In genomic region chr19:4203148-4203547, GRCm38 (mm10) we compare ENCODE assay signal across 15 mouse cellular contexts. TPM values are rescaled to one million over a fixed set of nuclear protein-coding genes. Genes with fewer than 3 reads are reported as not detected.
DNase-seq lines count a peak whose midpoint lies in the region; ATAC-seq and TF ChIP-seq lines count a peak whose summit lies in the region.
"Had no signal": no experiment of that assay in that cellular context is flagged by ENCODE, and none has a peak within 500 bp of the region (broad histone marks: within the 10 kb centered on the region; RNA-seq: fewer than 3 reads in every experiment).

No protein-coding gene starts in this region.

- no peaks in the 10 kb centered on the region for H3K9me3 ChIP-seq in hindbrain, embryonic 14.5 days (ENCODE audit: control insufficient read depth, low read length)
- H3K9me3 ChIP-seq in hindbrain, embryonic 16.5 days (ENCODE audit: control insufficient read depth, low read length) = no peaks in the 10 kb centered on the region
- no peaks in the 10 kb centered on the region for H3K9me3 ChIP-seq in neural tube, embryonic 13.5 days
- H3K9me3 ChIP-seq: forebrain, embryonic 10.5 days had no signal

- H3K27ac ChIP-seq in hindbrain, embryonic 14.5 days = no peak overlapping the region
- no peak overlapping the region for H3K27ac ChIP-seq in hindbrain, embryonic 16.5 days (ENCODE audit: low read depth, low read length)
- H3K27ac ChIP-seq in neural tube, embryonic 13.5 days (replicated peaks) = no peak overlapping the region
- H3K27ac ChIP-seq in bone marrow macrophage, adult 2 months (ENCODE audit: insufficient read depth, low read depth, low read length) = peak overlapping the region; percentile 88

- DNase-seq in hindbrain, embryonic 14.5 days (ENCODE audit: low spot score) = no peak
- no peak for DNase-seq in neural tube, embryonic 10.5 days (ENCODE audit: extremely low spot score, low spot score)
- peak; percentile 47 for DNase-seq in thymus, postnatal 25 days
- no peak for DNase-seq in adrenal gland, adult 18-20 months (ENCODE audit: low spot score in 2 of 2)
- DNase-seq in cerebellum, adult 11 months = no peak
- DNase-seq: heart, postnatal 4 days; kidney, postnatal 4 days; right cerebral cortex, postnatal 4 days had no signal

- no peaks in the 10 kb centered on the region for H3K36me3 ChIP-seq in hindbrain, embryonic 14.5 days (replicated peaks; ENCODE audit: control insufficient read depth, insufficient read depth)
- H3K36me3 ChIP-seq in hindbrain, embryonic 16.5 days (ENCODE audit: control insufficient read depth, insufficient read depth, low read length) = no peaks in the 10 kb centered on the region
- H3K36me3 ChIP-seq in neural tube, embryonic 13.5 days = peaks cover 14% of the 10 kb centered on the region

- 67% methylated on average over 3 of the region's 3 CpGs for WGBS in hindbrain, embryonic 14.5 days
- WGBS in hindbrain, embryonic 16.5 days = 68% methylated on average over 3 of the region's 3 CpGs
- 70% methylated on average over 3 of the region's 3 CpGs for WGBS in neural tube, embryonic 13.5 days

- no peak overlapping the region for H3K4me3 ChIP-seq in hindbrain, embryonic 14.5 days (replicated peaks; ENCODE audit: low read length)
- H3K4me3 ChIP-seq in hindbrain, embryonic 16.5 days (ENCODE audit: low read length) = no peak overlapping the region
- H3K4me3 ChIP-seq in neural tube, embryonic 13.5 days = no peak overlapping the region
- H3K4me3 ChIP-seq in bone marrow macrophage, adult 2 months (ENCODE audit: insufficient read depth, low read length) = peak overlapping the region; percentile 14; the same call in 1 of the 2 replicates

- no peak for TF ChIP-seq POLR2A in bone marrow macrophage, adult 2 months (IDR thresholded peaks at IDR 0.05; ENCODE audit: borderline replicate concordance, low read depth, low read length)

- peaks cover 7% of the 10 kb centered on the region; the same call in 1 of the 2 replicates for H3K27me3 ChIP-seq in hindbrain, embryonic 14.5 days (ENCODE audit: control insufficient read depth, insufficient read depth, low read length)
- H3K27me3 ChIP-seq in hindbrain, embryonic 16.5 days (replicated peaks; ENCODE audit: control insufficient read depth, insufficient read depth, low read length) = 0 out of 2 replicates have a peak, but pooled peaks cover 4% of the 10 kb centered on the region
- peaks cover 23% of the 10 kb centered on the region for H3K27me3 ChIP-seq in neural tube, embryonic 13.5 days

- peak overlapping the region; percentile 95; the same call in 1 of the 2 replicates for H3K4me2 ChIP-seq in hindbrain, embryonic 14.5 days (replicated peaks)
- H3K4me2 ChIP-seq in hindbrain, embryonic 16.5 days (ENCODE audit: low read length) = no peak overlapping the region; the same call in 1 of the 2 replicates
- H3K4me2 ChIP-seq in neural tube, embryonic 13.5 days = peak overlapping the region; percentile 97; the same call in 1 of the 2 replicates

- no peak for TF ChIP-seq CTCF in bone marrow macrophage, adult 2 months (IDR thresholded peaks at IDR 0.05; ENCODE audit: low read depth, low read length)

- no peak for ATAC-seq in hindbrain, embryonic 14.5 days (ENCODE audit: low FRiP score)
- ATAC-seq in hindbrain, embryonic 16.5 days = no peak
- no peak for ATAC-seq in neural tube, embryonic 13.5 days (ENCODE audit: low read depth)

- H3K9ac ChIP-seq in hindbrain, embryonic 14.5 days = no peak overlapping the region
- no peak overlapping the region for H3K9ac ChIP-seq in hindbrain, embryonic 16.5 days (ENCODE audit: low read depth, low read length)
- H3K9ac ChIP-seq in neural tube, embryonic 13.5 days = no peak overlapping the region

- peaks cover 22% of the 10 kb centered on the region for H3K4me1 ChIP-seq in hindbrain, embryonic 14.5 days (replicated peaks; ENCODE audit: control insufficient read depth, insufficient read depth, low read length)
- H3K4me1 ChIP-seq in hindbrain, embryonic 16.5 days (ENCODE audit: control insufficient read depth, insufficient read depth, low read depth, low read length) = peaks cover 21% of the 10 kb centered on the region
- H3K4me1 ChIP-seq in neural tube, embryonic 13.5 days (replicated peaks) = peaks cover 26% of the 10 kb centered on the region
- peaks cover 31% of the 10 kb centered on the region for H3K4me1 ChIP-seq in bone marrow macrophage, adult 2 months (ENCODE audit: control insufficient read depth, insufficient read depth, low read length)

RNA-seq across cellular contexts. Expression of gene Rad9a, which starts 1.7 kb away (rescaled TPM):
- polyA plus RNA-seq in hindbrain, embryonic 14.5 days (2014; fragmentation: Nextera tagmentation; extraction: Ambion mirVana) = 19.4 and 22.5 TPM in 2 replicates
- polyA plus RNA-seq in hindbrain, embryonic 16.5 days (2015; fragmentation: Nextera tagmentation; extraction: Ambion mirVana) = 25.0 and 26.5 TPM in 2 replicates
- 23.5 and 24.9 TPM in 2 replicates for polyA plus RNA-seq in neural tube, embryonic 13.5 days (2015; fragmentation: Nextera tagmentation; extraction: Ambion mirVana)
- 25.1 and 27.2 TPM in 2 replicates for polyA plus RNA-seq in bone marrow macrophage, adult 2 months (2012; ENCODE audit: insufficient read depth, insufficient read length, missing spikeins)
- 1 to 10 TPM; 7.5 to 9.0 TPM for total RNA-seq in adrenal gland, adult 18-20 months (2021)

RNA-seq across cellular contexts. Expression of gene Clcf1, which starts 10.9 kb away (rescaled TPM):
- 0.51 and 0.53 TPM in 2 replicates for polyA plus RNA-seq in hindbrain, embryonic 14.5 days (2014; fragmentation: Nextera tagmentation; extraction: Ambion mirVana)
- polyA plus RNA-seq in hindbrain, embryonic 16.5 days (2015; fragmentation: Nextera tagmentation; extraction: Ambion mirVana) = 1.0 and 1.1 TPM in 2 replicates
- 0.67 and 0.79 TPM in 2 replicates for polyA plus RNA-seq in neural tube, embryonic 13.5 days (2015; fragmentation: Nextera tagmentation; extraction: Ambion mirVana)
- 0.40 and 0.56 TPM in 2 replicates for polyA plus RNA-seq in bone marrow macrophage, adult 2 months (2012; ENCODE audit: insufficient read depth, insufficient read length, missing spikeins)
- total RNA-seq in adrenal gland, adult 18-20 months (2021) = 10 to 100 TPM in 1 of 2 experiments, 1 to 10 TPM in 1; 7.9 to 11.1 TPM

RNA-seq across cellular contexts. Expression of gene AC109138.7, which starts 11.0 kb away (rescaled TPM):
- not detected in 2 replicates for polyA plus RNA-seq in hindbrain, embryonic 14.5 days (2014; fragmentation: Nextera tagmentation; extraction: Ambion mirVana)
- not detected in 2 replicates for polyA plus RNA-seq in hindbrain, embryonic 16.5 days (2015; fragmentation: Nextera tagmentation; extraction: Ambion mirVana)
- polyA plus RNA-seq in neural tube, embryonic 13.5 days (2015; fragmentation: Nextera tagmentation; extraction: Ambion mirVana) = not detected in 2 replicates
- polyA plus RNA-seq in bone marrow macrophage, adult 2 months (2012; ENCODE audit: insufficient read depth, insufficient read length, missing spikeins) = not detected in 2 replicates
- not detected for total RNA-seq in adrenal gland, adult 18-20 months (2021)
- total RNA-seq: gastrocnemius, adult 8-10 months; heart, postnatal 4 days; left cerebral cortex, postnatal 25 days had no signal
- polyA plus RNA-seq: forebrain, embryonic 10.5 days; midbrain, embryonic 11.5 days had no signal

RNA-seq across cellular contexts. Expression of gene Ppp1ca, which starts 11.3 kb away (rescaled TPM):
- 581 and 604 TPM in 2 replicates for polyA plus RNA-seq in hindbrain, embryonic 14.5 days (2014; fragmentation: Nextera tagmentation; extraction: Ambion mirVana)
- 604 and 614 TPM in 2 replicates for polyA plus RNA-seq in hindbrain, embryonic 16.5 days (2015; fragmentation: Nextera tagmentation; extraction: Ambion mirVana)
- polyA plus RNA-seq in neural tube, embryonic 13.5 days (2015; fragmentation: Nextera tagmentation; extraction: Ambion mirVana) = 683 and 709 TPM in 2 replicates
- 299 and 331 TPM in 2 replicates for polyA plus RNA-seq in bone marrow macrophage, adult 2 months (2012; ENCODE audit: insufficient read depth, insufficient read length, missing spikeins)
- 100 to 1,000 TPM; 353 to 384 TPM for total RNA-seq in adrenal gland, adult 18-20 months (2021)

RNA-seq across cellular contexts. Expression of gene Tbc1d10c, which starts 12.1 kb away (rescaled TPM):
- 0.43 and 0.68 TPM in 2 replicates for polyA plus RNA-seq in hindbrain, embryonic 14.5 days (2014; fragmentation: Nextera tagmentation; extraction: Ambion mirVana)
- 0.54 and 1.1 TPM in 2 replicates for polyA plus RNA-seq in hindbrain, embryonic 16.5 days (2015; fragmentation: Nextera tagmentation; extraction: Ambion mirVana)
- 0.80 and 0.88 TPM in 2 replicates for polyA plus RNA-seq in neural tube, embryonic 13.5 days (2015; fragmentation: Nextera tagmentation; extraction: Ambion mirVana)
- 0.77 and 0.83 TPM in 2 replicates for polyA plus RNA-seq in bone marrow macrophage, adult 2 months (2012; ENCODE audit: insufficient read depth, insufficient read length, missing spikeins)
- 1 to 10 TPM; 1.1 to 1.6 TPM for total RNA-seq in adrenal gland, adult 18-20 months (2021)
